Mouse (Mus musculus) layer of hippocampus, adult 9-10 months (tissue): ENCODE results near the gene Ppp1r21.

Experiments
- DNase-seq: peaks from one replicate; pipeline ENCODE4 v3.0.0; 2022; ENCODE audit warnings: low spot score

Ppp1r21 gene

GRCm38 (mm10) chr17:88529519-88530235, at the start of gene Ppp1r21:
Ppp1r21 (plus strand) TSS chr17:88530118.
- peak; percentile 88 for DNase-seq

GRCm38 (mm10) chr17:88480369-88480768, 49.5 kb upstream of the Ppp1r21 start:
- DNase-seq, result no peak

GRCm38 (mm10) chr17:88481062-88481461, 48.9 kb upstream of the Ppp1r21 start:
- no peak for DNase-seq

- no peak for DNase-seq
Observed at GRCm38 (mm10) chr17:88481587-88481986, 48.3 kb upstream of the Ppp1r21 start.

GRCm38 (mm10) chr17:88484539-88484938, 45.4 kb upstream of the Ppp1r21 start:
- no peak for DNase-seq

- DNase-seq, result no peak
Observed at GRCm38 (mm10) chr17:88484951-88485350, 45.0 kb upstream of the Ppp1r21 start.

- no peak for DNase-seq
Observed at GRCm38 (mm10) chr17:88490546-88490945, 39.4 kb upstream of the Ppp1r21 start.

GRCm38 (mm10) chr17:88491366-88492106, 38.4 kb upstream of the Ppp1r21 start:
- no peak for DNase-seq

GRCm38 (mm10) chr17:88492107-88492460, 37.8 kb upstream of the Ppp1r21 start:
- no peak for DNase-seq

GRCm38 (mm10) chr17:88493551-88493950, 36.4 kb upstream of the Ppp1r21 start:
- no peak for DNase-seq

GRCm38 (mm10) chr17:88494121-88494771, 35.7 kb upstream of the Ppp1r21 start:
- DNase-seq, result peak; percentile 25

- no peak for DNase-seq
Observed at GRCm38 (mm10) chr17:88494772-88495132, 35.2 kb upstream of the Ppp1r21 start.

- no peak for DNase-seq
Observed at GRCm38 (mm10) chr17:88498090-88498682, 31.7 kb upstream of the Ppp1r21 start.

GRCm38 (mm10) chr17:88504056-88504455, 25.9 kb upstream of the Ppp1r21 start:
- DNase-seq, result no peak

GRCm38 (mm10) chr17:88505275-88505723, 24.6 kb upstream of the Ppp1r21 start:
- no peak for DNase-seq

- DNase-seq, result no peak
Observed at GRCm38 (mm10) chr17:88505941-88506340, 24.0 kb upstream of the Ppp1r21 start.

GRCm38 (mm10) chr17:88507376-88507775, 22.5 kb upstream of the Ppp1r21 start:
- DNase-seq, result no peak

- DNase-seq, result no peak
Observed at GRCm38 (mm10) chr17:88508846-88509508, 20.9 kb upstream of the Ppp1r21 start.

GRCm38 (mm10) chr17:88509999-88510398, 19.9 kb upstream of the Ppp1r21 start:
- no peak for DNase-seq

- peak; percentile 66 for DNase-seq
Observed at GRCm38 (mm10) chr17:88511095-88511551, 18.8 kb upstream of the Ppp1r21 start.

GRCm38 (mm10) chr17:88516477-88516876, 13.4 kb upstream of the Ppp1r21 start:
- DNase-seq, result no peak

- DNase-seq, result peak; percentile 66
Observed at GRCm38 (mm10) chr17:88527781-88528180, 2.1 kb upstream of the Ppp1r21 start.
